Mouse (Mus musculus): ENCODE data around the gene Cdk6. TPM values are rescaled to one million over a fixed set of nuclear protein-coding genes. Genes with fewer than 3 reads are reported as not detected.

Cdk6 gene
- polyA plus RNA-seq, 1 experiment: 4.7 TPM

DNA sequence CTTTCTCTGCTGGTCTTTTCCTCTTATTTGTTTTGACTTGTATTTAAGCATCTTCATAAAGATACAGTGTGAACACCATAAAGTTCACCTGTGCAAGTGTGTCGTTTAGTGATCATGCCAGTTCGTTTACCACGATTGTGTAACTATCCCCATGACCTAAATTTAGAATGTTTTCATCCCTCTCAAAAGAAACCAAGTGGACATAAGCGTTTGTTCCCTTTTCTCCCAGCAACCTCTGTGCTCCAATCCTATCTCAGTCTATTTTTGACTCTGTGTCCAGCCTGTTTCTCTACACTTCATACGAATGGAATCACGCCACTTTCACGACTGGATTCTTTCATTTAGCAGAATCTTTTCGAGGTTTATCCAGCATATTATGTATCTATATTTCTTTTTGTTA, 40.5 kb downstream of the Cdk6 start:
- Histone ChIP-seq H3K4me1 (ENCODE audit: control insufficient read depth, insufficient read depth, insufficient read length, low read length) (peaks cover 14% of the 10 kb centered on the region), H3K27ac (replicated peaks; ENCODE audit: low read depth, low read length) (no peak overlapping the region), H3K4me3 (ENCODE audit: insufficient read depth, low read depth, low read length) (no peak overlapping the region)

GRCm38 (mm10) chr5:3382343-3383040, 41.2 kb downstream of the Cdk6 start:
- H3K4me3 ChIP-seq (ENCODE audit: insufficient read depth, low read depth, low read length): no peak overlapping the region
- H3K27ac ChIP-seq (replicated peaks; ENCODE audit: low read depth, low read length): no peak overlapping the region
- peaks cover 17% of the 10 kb centered on the region for H3K4me1 ChIP-seq (ENCODE audit: control insufficient read depth, insufficient read depth, insufficient read length, low read length)

DNA sequence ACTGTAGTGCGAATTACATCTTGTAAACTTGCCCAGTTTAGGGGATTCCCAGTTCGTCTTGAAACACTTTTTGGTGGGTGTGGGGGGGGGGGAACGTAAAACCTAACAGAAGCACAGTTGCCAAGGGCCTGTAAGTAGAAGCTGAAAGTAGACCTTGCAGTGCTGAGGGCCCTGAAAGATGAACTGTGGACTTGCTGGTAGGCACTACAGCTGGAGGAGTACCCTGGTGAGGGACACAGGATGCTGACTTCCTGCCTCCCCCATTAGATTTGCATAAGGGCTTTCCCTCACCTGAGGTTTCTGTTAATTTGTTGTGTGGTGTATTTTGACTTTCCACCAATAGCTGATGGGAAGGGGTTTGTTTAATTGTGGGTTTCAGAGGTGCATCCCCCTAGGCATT, 42.3 kb downstream of the Cdk6 start:
- Histone ChIP-seq H3K4me3 (ENCODE audit: insufficient read depth, low read depth, low read length) (no peak overlapping the region), H3K27ac (replicated peaks; ENCODE audit: low read depth, low read length) (no peak overlapping the region), H3K4me1 (ENCODE audit: control insufficient read depth, insufficient read depth, insufficient read length, low read length) (peaks cover 17% of the 10 kb centered on the region)

DNA sequence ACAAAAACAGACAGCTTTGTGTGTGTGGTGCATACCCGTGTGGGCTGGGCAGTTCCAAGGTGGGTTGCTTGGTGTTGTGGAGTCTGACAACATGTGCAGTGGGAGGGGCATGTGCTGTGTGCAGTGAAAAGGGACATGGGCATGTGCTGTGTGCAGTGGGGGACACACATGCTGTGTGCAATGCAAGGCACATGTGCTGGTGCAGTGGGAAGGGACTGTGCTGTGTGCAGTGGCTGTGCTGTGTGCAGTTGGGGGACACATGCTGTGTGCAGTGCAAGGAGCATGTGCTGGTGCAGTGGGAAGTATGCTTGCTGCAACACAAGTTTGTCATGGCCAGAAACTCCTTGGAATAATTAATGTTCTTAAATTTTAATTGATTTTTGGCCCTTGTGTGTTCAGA, 43.8 kb downstream of the Cdk6 start:
- Histone ChIP-seq H3K27ac (replicated peaks; ENCODE audit: low read depth, low read length) (no peak overlapping the region), H3K4me1 (ENCODE audit: control insufficient read depth, insufficient read depth, insufficient read length, low read length) (peaks cover 17% of the 10 kb centered on the region), H3K4me3 (ENCODE audit: insufficient read depth, low read depth, low read length) (no peak overlapping the region)

DNA sequence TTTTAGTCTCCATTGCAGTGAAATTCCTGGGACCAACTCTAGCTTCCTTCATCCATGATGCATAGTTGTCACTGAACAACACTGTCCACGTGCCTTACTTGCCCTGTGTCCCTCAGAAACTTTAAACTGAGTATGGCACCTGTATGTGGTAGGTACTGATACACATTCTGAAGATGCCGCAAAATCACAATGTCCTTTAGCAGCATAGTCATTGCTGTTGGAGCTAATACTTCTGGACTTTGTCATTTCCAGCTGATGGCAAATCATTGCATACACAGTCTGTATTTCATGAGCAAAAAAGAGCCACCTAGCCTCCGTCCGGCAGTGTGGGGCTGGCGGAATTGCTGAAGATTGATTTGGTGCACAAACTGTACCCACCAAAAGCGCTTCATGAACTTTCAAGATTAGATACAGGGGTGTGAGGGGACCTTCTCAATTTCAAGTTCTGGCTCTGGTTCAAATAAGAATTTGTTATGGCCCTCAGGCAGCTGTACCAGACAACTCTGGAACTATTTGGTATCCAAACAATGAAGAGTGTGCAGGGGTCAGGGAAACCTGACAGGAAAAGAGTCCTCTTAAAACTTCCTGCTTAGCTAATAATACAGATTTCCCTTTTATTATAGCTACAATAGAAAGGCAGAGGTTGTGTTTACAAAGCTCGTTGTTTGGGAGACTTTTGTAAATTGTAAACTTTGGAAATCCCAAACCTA, 44.9 kb downstream of the Cdk6 start:
- Histone ChIP-seq H3K4me3 (ENCODE audit: insufficient read depth, low read depth, low read length) (no peak overlapping the region), H3K27ac (replicated peaks; ENCODE audit: low read depth, low read length) (no peak overlapping the region), H3K4me1 (ENCODE audit: control insufficient read depth, insufficient read depth, insufficient read length, low read length) (peaks cover 17% of the 10 kb centered on the region)

DNA sequence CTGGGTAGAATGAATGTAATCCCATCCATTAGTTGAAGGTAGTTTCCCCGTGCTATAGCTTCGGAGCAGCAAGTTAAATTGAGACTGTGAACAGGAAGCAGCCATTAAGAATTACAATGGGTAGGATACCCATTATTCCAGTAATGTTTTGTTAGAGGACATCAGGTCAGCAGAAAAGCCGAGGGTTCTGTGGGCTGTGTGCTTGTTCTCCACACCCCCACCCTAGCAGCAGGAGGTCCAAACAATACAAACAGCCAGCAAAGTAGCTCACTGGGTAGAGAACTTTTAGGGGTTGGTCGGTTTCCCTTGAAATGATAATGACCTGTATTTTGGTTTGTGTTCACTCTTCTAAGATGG, 45.4 kb downstream of the Cdk6 start:
- Histone ChIP-seq H3K4me1 (ENCODE audit: control insufficient read depth, insufficient read depth, insufficient read length, low read length) (peaks cover 15% of the 10 kb centered on the region), H3K27ac (replicated peaks; ENCODE audit: low read depth, low read length) (0 out of 2 replicates have a peak overlapping the region, but pooled peaks have one; percentile 18), H3K4me3 (ENCODE audit: insufficient read depth, low read depth, low read length) (no peak overlapping the region)

DNA sequence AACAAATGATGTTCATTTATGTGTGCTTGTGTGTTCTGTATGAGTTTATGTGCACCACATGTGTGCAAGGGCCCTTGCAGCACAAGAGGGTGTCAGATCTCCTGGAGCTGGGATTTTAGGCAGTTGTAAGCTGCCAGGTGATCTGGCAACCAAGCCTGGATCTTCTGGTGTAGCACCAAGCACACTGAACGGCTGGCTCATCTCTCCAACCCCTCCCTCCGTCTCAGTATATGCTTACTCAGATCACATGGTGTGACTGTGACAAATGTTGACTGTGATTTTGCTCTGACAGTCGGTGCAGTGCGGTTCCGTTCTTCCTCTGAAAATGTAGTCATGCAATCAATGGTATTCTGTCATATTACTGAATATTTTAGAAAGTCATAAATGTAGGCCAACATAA, 45.9 kb downstream of the Cdk6 start:
- Histone ChIP-seq H3K27ac (replicated peaks; ENCODE audit: low read depth, low read length) (no peak overlapping the region), H3K4me1 (ENCODE audit: control insufficient read depth, insufficient read depth, insufficient read length, low read length) (peaks cover 15% of the 10 kb centered on the region), H3K4me3 (ENCODE audit: insufficient read depth, low read depth, low read length) (no peak overlapping the region)

DNA sequence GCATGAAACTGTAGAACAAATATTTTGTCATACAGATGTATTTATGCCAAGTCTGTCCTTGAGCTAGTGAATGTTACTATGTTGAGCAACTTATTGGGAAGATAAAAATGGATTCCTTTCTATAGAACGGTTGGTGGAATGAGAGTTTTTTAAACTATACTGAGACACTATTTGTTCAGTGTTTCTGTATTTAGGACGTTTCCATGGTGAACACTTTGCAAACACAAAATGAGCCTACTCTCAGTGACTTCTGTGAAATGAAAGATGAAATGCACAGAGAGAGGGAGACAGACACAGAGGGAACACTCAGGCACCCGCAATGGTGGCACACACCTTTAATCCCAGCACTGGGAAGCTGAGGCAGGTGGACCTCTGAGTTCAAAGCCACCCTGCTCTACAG, 51.6 kb downstream of the Cdk6 start:
- Histone ChIP-seq H3K27ac (replicated peaks; ENCODE audit: low read depth, low read length) (no peak overlapping the region), H3K4me1 (ENCODE audit: control insufficient read depth, insufficient read depth, insufficient read length, low read length) (peaks cover 2% of the 10 kb centered on the region; the same call in 1 of the 2 replicates), H3K4me3 (ENCODE audit: insufficient read depth, low read depth, low read length) (no peak overlapping the region)

GRCm38 (mm10) chr5:3394145-3394544, 52.9 kb downstream of the Cdk6 start:
- no peak overlapping the region for H3K4me3 ChIP-seq (ENCODE audit: insufficient read depth, low read depth, low read length)
- peaks cover 2% of the 10 kb centered on the region; the same call in 1 of the 2 replicates for H3K4me1 ChIP-seq (ENCODE audit: control insufficient read depth, insufficient read depth, insufficient read length, low read length)
- no peak overlapping the region for H3K27ac ChIP-seq (replicated peaks; ENCODE audit: low read depth, low read length)

GRCm38 (mm10) chr5:3395020-3395419, 53.7 kb downstream of the Cdk6 start:
- H3K4me3 ChIP-seq (ENCODE audit: insufficient read depth, low read depth, low read length): no peak overlapping the region
- H3K4me1 ChIP-seq (ENCODE audit: control insufficient read depth, insufficient read depth, insufficient read length, low read length): peaks cover 2% of the 10 kb centered on the region; the same call in 1 of the 2 replicates
- no peak overlapping the region for H3K27ac ChIP-seq (replicated peaks; ENCODE audit: low read depth, low read length)

- H3K27ac ChIP-seq (replicated peaks; ENCODE audit: low read depth, low read length): no peak overlapping the region
- no peak overlapping the region for H3K4me3 ChIP-seq (ENCODE audit: insufficient read depth, low read depth, low read length)
- peaks cover 2% of the 10 kb centered on the region; the same call in 1 of the 2 replicates for H3K4me1 ChIP-seq (ENCODE audit: control insufficient read depth, insufficient read depth, insufficient read length, low read length)
Observed at GRCm38 (mm10) chr5:3396214-3396613, 54.9 kb downstream of the Cdk6 start.

GRCm38 (mm10) chr5:3396910-3397575, 55.8 kb downstream of the Cdk6 start:
- H3K4me3 ChIP-seq (ENCODE audit: insufficient read depth, low read depth, low read length): no peak overlapping the region
- no peak overlapping the region for H3K27ac ChIP-seq (replicated peaks; ENCODE audit: low read depth, low read length)
- peaks cover 2% of the 10 kb centered on the region; the same call in 1 of the 2 replicates for H3K4me1 ChIP-seq (ENCODE audit: control insufficient read depth, insufficient read depth, insufficient read length, low read length)

DNA sequence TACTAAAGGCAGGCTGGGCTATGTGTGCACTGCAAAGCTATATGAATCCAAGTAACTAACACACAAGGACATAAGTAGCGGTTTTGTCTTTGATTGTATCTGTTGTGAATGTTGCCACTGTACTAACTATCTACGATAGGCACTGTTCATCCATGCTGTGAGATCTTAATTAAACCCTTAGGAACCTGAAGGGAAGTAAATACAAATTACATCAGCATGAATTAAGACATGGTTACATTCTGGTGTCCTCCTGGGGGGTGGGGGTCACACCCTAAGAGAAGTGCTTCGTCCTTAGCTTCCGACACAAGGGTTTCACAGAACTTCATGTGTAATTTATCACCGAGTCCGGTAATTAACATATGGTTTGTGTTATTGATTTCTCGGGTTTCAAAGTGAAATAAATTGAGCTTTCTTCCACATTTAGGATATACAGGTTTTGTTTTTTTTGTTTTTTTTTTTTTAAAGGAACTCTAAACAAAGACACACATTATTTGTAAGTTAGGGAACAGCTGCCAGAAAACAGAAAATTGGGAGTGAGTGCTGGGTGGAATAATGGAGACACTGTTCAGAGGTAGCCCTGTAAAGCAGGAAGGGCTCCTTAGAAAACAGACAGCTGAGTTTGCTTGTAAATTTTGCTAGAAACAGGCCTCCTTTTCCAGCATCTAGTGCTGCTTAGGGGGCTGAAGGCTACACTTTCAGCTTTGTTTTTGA, 58.7 kb downstream of the Cdk6 start:
- Histone ChIP-seq H3K27ac (replicated peaks; ENCODE audit: low read depth, low read length) (no peak overlapping the region), H3K4me3 (ENCODE audit: insufficient read depth, low read depth, low read length) (no peak overlapping the region), H3K4me1 (ENCODE audit: control insufficient read depth, insufficient read depth, insufficient read length, low read length) (no peaks in the 10 kb centered on the region)

- H3K4me3 ChIP-seq (ENCODE audit: insufficient read depth, low read depth, low read length): no peak overlapping the region
- no peaks in the 10 kb centered on the region for H3K4me1 ChIP-seq (ENCODE audit: control insufficient read depth, insufficient read depth, insufficient read length, low read length)
- H3K27ac ChIP-seq (replicated peaks; ENCODE audit: low read depth, low read length): no peak overlapping the region
Observed at GRCm38 (mm10) chr5:3405102-3405501, 63.8 kb downstream of the Cdk6 start.

DNA sequence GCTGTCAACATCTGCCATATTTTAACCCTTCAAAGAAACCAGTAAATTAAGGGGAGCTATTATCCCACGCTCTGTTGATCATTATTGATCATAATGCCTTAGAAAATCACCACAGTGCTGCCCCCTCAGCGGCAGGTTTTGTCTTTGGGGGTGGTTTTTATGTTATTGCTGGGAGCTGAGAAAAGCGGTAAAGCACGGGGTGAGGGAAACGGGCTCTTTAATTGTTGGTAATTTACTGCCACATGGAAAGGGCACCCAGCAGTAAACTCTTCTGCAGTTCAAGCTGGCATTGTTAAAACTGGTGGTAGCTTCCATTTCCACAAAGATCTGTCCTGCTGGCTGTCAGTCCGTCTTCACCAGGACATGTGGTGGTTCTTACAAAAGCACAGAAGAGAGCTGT, 64.2 kb downstream of the Cdk6 start:
- no peaks in the 10 kb centered on the region for H3K4me1 ChIP-seq (ENCODE audit: control insufficient read depth, insufficient read depth, insufficient read length, low read length)
- no peak overlapping the region for H3K4me3 ChIP-seq (ENCODE audit: insufficient read depth, low read depth, low read length)
- no peak overlapping the region for H3K27ac ChIP-seq (replicated peaks; ENCODE audit: low read depth, low read length)
